Mouse (Mus musculus) G1E (cell line): ENCODE results near the gene Nek1. TPM values are rescaled to one million over a fixed set of nuclear protein-coding genes. Genes with fewer than 3 reads are reported as not detected.
"Not testable (repeated sequence)": the region's sequence is repeated elsewhere in the genome, so short reads cannot be mapped to it uniquely, and the experiment has no call there.

Experiments
- ATAC-seq: 2 replicates; pipeline ENCODE4 v1.8.0; 2016; ENCODE audit warnings: mild to moderate bottlenecking; ENCODE audit not compliant: insufficient number of reproducible peaks, poor library complexity, low FRiP score, severe bottlenecking; ENCODE audit errors: extremely low read depth
- DNase-seq: peaks from one replicate; pipeline ENCODE4 v3.0.0; 2012; ENCODE audit warnings: low spot score
- H3K27me3 ChIP-seq: 2 replicates; pipeline ENCODE4 v1.6.1; 2012; ENCODE audit warnings: mild to moderate bottlenecking, low read length, inconsistent platforms; ENCODE audit not compliant: insufficient read depth
- H3K36me3 ChIP-seq: replicated peaks from 2 replicates; pipeline ENCODE3; 2012; ENCODE audit warnings: mild to moderate bottlenecking, inconsistent platforms
- H3K4me1 ChIP-seq: 2 replicates; pipeline ENCODE4 v1.6.1; 2012; ENCODE audit warnings: low read depth, low read length, inconsistent platforms, mixed read lengths; ENCODE audit not compliant: insufficient read depth
- H3K4me3 ChIP-seq: 2 replicates; pipeline ENCODE4 v1.5.1; 2012; ENCODE audit warnings: low read depth, mild to moderate bottlenecking, inconsistent platforms, low read length, moderate library complexity, mixed read lengths
- H3K9me3 ChIP-seq: replicated peaks from 2 replicates; pipeline ENCODE4 v1.6.1; 2012; ENCODE audit warnings: inconsistent platforms
- CTCF ChIP-seq: IDR thresholded peaks from 2 replicates; pipeline ENCODE4 v1.5.1; 2012; ENCODE audit warnings: low read depth, low read length, inconsistent platforms, mixed read lengths
- GATA1 ChIP-seq: IDR thresholded peaks from 2 replicates; pipeline ENCODE4 v1.6.1; 2012; ENCODE audit warnings: borderline replicate concordance, low read length, inconsistent platforms, mixed read lengths
- GATA2 ChIP-seq: IDR thresholded peaks from 2 replicates; pipeline ENCODE4 v1.6.1; 2012; ENCODE audit warnings: low read depth, low read length, inconsistent platforms, borderline replicate concordance
- POLR2AphosphoS5 ChIP-seq: IDR thresholded peaks from 2 replicates; pipeline ENCODE4 v1.6.1; 2012; ENCODE audit warnings: low read depth, low read length, inconsistent platforms; ENCODE audit not compliant: insufficient replicate concordance
- TAL1 ChIP-seq: conservative IDR thresholded peaks from 2 replicates; pipeline ENCODE4 v1.6.1; 2012; ENCODE audit warnings: low read depth, low read length, inconsistent platforms, mixed read lengths
- polyA plus RNA-seq: library from polyadenylated mRNA; stranded (reverse); fragments of >175 nt; gene quantifications from 2 replicates; pipeline ENCODE4 v1.2.3, GENCODE M21; 2012
- total RNA-seq, 2 experiments: library from RNA; stranded (forward) in 1 of 2; stranded (reverse) in 1 of 2; fragments of 200-1000 nt in 1 of 2; fragments of >200 nt in 1 of 2; fragmentation: Nextera tagmentation in 1 of 2; gene quantifications; 2 replicates each; pipeline ENCODE4 v1.2.3; 2014 to 2017

Nek1 gene
- total and polyA plus RNA-seq, 3 experiments: 6.7 to 68.9 (median 34.9) TPM

- no peak for TF ChIP-seq CTCF
- no peak for TF ChIP-seq GATA2
- no peak for TF ChIP-seq GATA1
- ATAC-seq (peak; percentile 93), DNase-seq (peak; percentile 92)
- H3K36me3 ChIP-seq: no peaks in the 10 kb centered on the region
- no peaks in the 10 kb centered on the region for H3K27me3 ChIP-seq
- H3K9me3 ChIP-seq: no peaks in the 10 kb centered on the region
- peaks cover 38% of the 10 kb centered on the region for H3K4me1 ChIP-seq
- peak within 1 kb of the TSS; percentile 98 for H3K4me3 ChIP-seq
Observed at GRCm38 (mm10) chr8:60982701-60983687, 10.0 kb upstream of the Nek1 start, which contains the start of gene Clcn3. Clcn3 (minus strand) TSS chr8:60983300.

- ATAC-seq (peak; percentile 47), DNase-seq (peak; percentile 54)
- Histone ChIP-seq H3K27me3 (no peaks in the 10 kb centered on the region), H3K36me3 (no peaks in the 10 kb centered on the region), H3K4me1 (peaks cover 34% of the 10 kb centered on the region), H3K9me3 (no peaks in the 10 kb centered on the region), H3K4me3 (peak overlapping the region; percentile 98)
- TF ChIP-seq TAL1 (no peak), GATA2 (no peak), CTCF (no peak), POLR2AphosphoS5 (no peak), GATA1 (no peak)
Observed at GRCm38 (mm10) chr8:60983688-60984079, 9.3 kb upstream of the Nek1 start.

DNA sequence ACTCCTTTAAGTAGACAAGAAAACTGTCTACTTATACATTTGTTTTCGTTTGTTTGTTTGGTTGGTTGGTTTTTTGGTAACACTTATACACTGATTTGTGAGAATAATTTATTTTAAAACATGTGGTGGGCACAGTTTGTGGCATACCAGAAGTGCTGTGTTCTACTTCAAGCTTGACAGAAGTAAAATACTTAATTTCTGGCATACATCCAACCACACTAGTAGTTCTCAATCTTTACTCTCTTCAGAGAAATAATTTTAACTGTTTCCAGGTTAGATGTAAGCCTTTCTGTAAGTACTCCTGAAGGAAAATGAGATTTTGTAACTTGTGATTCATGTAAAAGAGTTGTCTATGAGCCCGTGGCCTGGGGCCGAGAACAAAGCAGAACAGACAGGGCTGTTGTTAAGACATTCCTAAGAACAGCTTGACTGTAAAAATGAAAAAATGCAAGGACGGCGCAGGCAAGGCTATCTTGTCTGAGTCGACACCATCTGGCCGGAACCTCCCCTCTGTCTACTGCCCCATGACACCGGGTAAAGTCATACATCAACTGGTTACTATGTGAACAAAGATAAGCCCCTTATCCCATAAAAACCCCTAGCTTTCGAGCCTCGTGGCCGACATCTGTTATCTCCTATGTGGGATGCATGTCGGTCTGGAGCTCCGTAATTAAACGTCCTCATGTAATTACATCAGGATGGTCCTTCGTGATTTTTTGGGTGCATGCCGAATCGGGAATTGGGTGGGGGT, 8.6 kb upstream of the Nek1 start:
- Histone ChIP-seq H3K4me3 (peak overlapping the region; percentile 51; the same call in 1 of the 2 replicates), H3K4me1 (peaks cover 28% of the 10 kb centered on the region)
- H3K9me3 ChIP-seq, H3K27me3 ChIP-seq, DNase-seq, ATAC-seq, H3K36me3 ChIP-seq: not testable (repeated sequence)
- TF ChIP-seq TAL1: peak; percentile 60

- TF ChIP-seq TAL1: no peak
- TF ChIP-seq POLR2AphosphoS5: no peak
- TF ChIP-seq CTCF: no peak
- TF ChIP-seq GATA1: no peak
- no peak for TF ChIP-seq GATA2
- no peaks in the 10 kb centered on the region for H3K9me3 ChIP-seq
Observed at GRCm38 (mm10) chr8:60992561-60992909, 460 bp upstream of the Nek1 start.

GRCm38 (mm10) chr8:60993639-60993986, 618 bp downstream of the Nek1 start:
- peak overlapping the region; percentile 95 for H3K4me3 ChIP-seq
- peaks cover 11% of the 10 kb centered on the region for H3K4me1 ChIP-seq
- H3K27me3 ChIP-seq: no peaks in the 10 kb centered on the region
- no peaks in the 10 kb centered on the region; the same call in 1 of the 2 replicates for H3K9me3 ChIP-seq
- DNase-seq (no peak), ATAC-seq (no peak)
- TF ChIP-seq POLR2AphosphoS5 (no peak), CTCF (no peak), GATA1 (no peak), GATA2 (no peak)
- H3K36me3 ChIP-seq: peaks cover 9% of the 10 kb centered on the region

More at GRCm38 (mm10) chr8:60992561-60992909, 460 bp upstream of the Nek1 start:
- peaks cover 11% of the 10 kb centered on the region for H3K4me1 ChIP-seq
- no peaks in the 10 kb centered on the region for H3K27me3 ChIP-seq
- H3K36me3 ChIP-seq: peaks cover 2% of the 10 kb centered on the region
- DNase-seq (peak; percentile 74), ATAC-seq (peak; percentile 65)
- peak overlapping the region; percentile 95 for H3K4me3 ChIP-seq

DNA sequence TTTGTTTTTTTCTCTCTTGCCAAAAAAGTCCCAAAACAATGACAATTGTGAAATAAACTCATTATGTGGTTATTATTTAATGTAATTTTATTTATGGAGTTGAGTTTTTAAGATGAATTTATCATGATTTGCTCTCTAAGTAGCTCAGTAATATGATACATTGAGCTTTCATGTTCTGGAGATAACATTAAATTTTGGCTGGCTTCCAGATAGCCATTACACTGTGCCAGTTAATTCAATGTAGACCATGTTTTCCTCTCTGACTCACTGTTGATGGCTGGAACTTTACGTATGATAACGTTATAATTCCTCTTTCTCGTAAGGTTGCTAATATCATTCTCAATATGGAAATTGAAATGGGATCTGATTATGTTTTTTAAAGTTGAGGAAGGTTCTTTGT, 3.5 kb downstream of the Nek1 start:
- Histone ChIP-seq H3K4me3 (no peak overlapping the region), H3K27me3 (no peaks in the 10 kb centered on the region), H3K9me3 (no peaks in the 10 kb centered on the region; the same call in 1 of the 2 replicates), H3K36me3 (peaks cover 11% of the 10 kb centered on the region), H3K4me1 (peaks cover 11% of the 10 kb centered on the region)
- ATAC-seq (no peak), DNase-seq (no peak)
- no peak for TF ChIP-seq GATA2
- no peak for TF ChIP-seq GATA1
- TF ChIP-seq CTCF: no peak
- no peak for TF ChIP-seq TAL1
- no peak for TF ChIP-seq POLR2AphosphoS5
